Mouse (Mus musculus) kidney, embryonic 16.5 days (tissue): ENCODE measurements around the gene Farsa. TPM values are rescaled to one million over a fixed set of nuclear protein-coding genes. Genes with fewer than 3 reads are reported as not detected.

ENCODE experiments used
- ATAC-seq: fragments of 200-750 bp; cut with Nextera tagmentation; 2 replicates; pipeline ENCODE4 v1.8.0; 2017; ENCODE audit warnings: moderate TSS enrichment; ENCODE audit not compliant: low FRiP score, low TSS enrichment
- H3K27ac ChIP-seq: fragments of 300-500 bp; sonication (generic); 2 replicates; pipeline ENCODE4 v1.5.1; 2014; ENCODE audit warnings: low read length
- H3K27me3 ChIP-seq: fragments of 300-500 bp; sonication (generic); 2 replicates; pipeline ENCODE4 v1.6.1; 2014; ENCODE audit warnings: low read length, control low read depth, mixed read lengths; ENCODE audit not compliant: insufficient read depth
- H3K36me3 ChIP-seq: fragments of 300-500 bp; sonication (generic); 2 replicates; pipeline ENCODE4 v1.6.1; 2014; ENCODE audit warnings: low read length, control low read depth, mixed read lengths; ENCODE audit not compliant: insufficient read depth
- H3K4me1 ChIP-seq: fragments of 300-500 bp; sonication (generic); 2 replicates; pipeline ENCODE4 v1.6.1; 2014; ENCODE audit warnings: low read length, control low read depth, mixed read lengths; ENCODE audit not compliant: insufficient read depth
- H3K4me2 ChIP-seq: fragments of 300-500 bp; sonication (generic); replicated peaks from 2 replicates; pipeline ENCODE4 v1.6.1; 2014; ENCODE audit warnings: low read depth, low read length
- H3K4me3 ChIP-seq: fragments of 300-500 bp; sonication (generic); 2 replicates; pipeline ENCODE4 v1.5.1; 2014; ENCODE audit warnings: mild to moderate bottlenecking, low read length
- H3K9ac ChIP-seq: fragments of 300-500 bp; sonication (generic); replicated peaks from 2 replicates; pipeline ENCODE4 v1.6.1; 2014; ENCODE audit warnings: low read length
- H3K9me3 ChIP-seq: fragments of 300-500 bp; sonication (generic); 2 replicates; pipeline ENCODE4 v1.6.1; 2016; ENCODE audit warnings: low read length, control low read depth
- WGBS: fragments of 180-500 bp; shearing (Covaris S2); extraction: QIAGEN DNeasy Blood & Tissue Kit; methylation state at CpG from one replicate; pipeline ENCODE4 v1.1.7; 2014; 5-methylcytosine and 5-hydroxymethylcytosine counted together
- polyA plus RNA-seq: library from polyadenylated mRNA; unstranded; fragments of >200 nt; fragmentation: Nextera tagmentation; extraction: Ambion mirVana; gene quantifications from 2 replicates; pipeline ENCODE4 v1.2.1, GENCODE M21; 2015

Gene Farsa
- polyA plus RNA-seq, 1 experiment from 2014 or later = 120 TPM

DNA sequence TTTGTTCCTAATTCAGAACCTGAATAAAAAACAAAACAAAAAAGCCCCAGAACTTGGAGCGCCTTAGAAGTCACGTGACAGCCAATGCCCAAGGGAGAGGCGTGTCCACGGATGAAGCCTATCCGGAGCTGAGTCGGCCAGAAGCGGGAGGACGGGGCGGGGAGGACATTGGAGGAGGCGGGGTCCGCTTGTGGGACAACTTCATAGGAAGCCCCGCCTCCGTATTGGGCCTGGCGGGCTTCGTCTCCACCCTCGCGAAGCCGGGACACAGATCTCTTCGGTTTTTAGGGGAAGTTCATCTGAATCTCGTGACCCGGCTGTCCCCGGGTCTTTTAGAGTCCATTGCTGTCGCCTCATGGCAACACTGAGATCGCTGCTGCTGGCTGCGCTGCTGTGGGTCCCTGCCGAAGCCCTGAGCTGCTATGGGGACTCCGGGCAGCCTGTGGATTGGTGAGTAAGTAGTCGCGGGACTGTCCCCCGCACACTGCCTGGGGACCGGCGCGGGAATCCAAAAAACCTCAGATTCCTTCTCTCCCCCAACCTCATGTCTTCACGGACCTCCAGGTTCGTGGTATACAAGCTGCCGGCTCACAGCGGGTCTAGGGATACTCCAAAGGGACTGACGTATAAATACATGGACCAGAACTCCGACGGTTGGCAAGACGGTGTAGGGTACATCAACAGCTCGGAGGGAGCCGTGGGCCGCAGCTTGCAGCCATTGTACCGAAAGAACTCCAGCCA, 51.8 kb downstream of the Farsa start, which contains the start of gene Dnase2a:
Gene Dnase2a (plus strand): TSS at position 140 of the 741 bp plus-strand sequence.
- Histone ChIP-seq H3K4me2 (peak within 1 kb of the TSS; percentile 93), H3K27ac (no peak within 1 kb of the TSS), H3K4me3 (peak within 1 kb of the TSS; percentile 57), H3K27me3 (peaks cover 28% of the 10 kb centered on the region), H3K36me3 (no peaks in the 10 kb centered on the region), H3K9me3 (no peaks in the 10 kb centered on the region), H3K9ac (peak within 1 kb of the TSS; percentile 75), H3K4me1 (peaks cover 13% of the 10 kb centered on the region)
- under 1% methylated on average over 45 of the region's 45 CpGs for WGBS
- peak; percentile 89 for ATAC-seq

DNA sequence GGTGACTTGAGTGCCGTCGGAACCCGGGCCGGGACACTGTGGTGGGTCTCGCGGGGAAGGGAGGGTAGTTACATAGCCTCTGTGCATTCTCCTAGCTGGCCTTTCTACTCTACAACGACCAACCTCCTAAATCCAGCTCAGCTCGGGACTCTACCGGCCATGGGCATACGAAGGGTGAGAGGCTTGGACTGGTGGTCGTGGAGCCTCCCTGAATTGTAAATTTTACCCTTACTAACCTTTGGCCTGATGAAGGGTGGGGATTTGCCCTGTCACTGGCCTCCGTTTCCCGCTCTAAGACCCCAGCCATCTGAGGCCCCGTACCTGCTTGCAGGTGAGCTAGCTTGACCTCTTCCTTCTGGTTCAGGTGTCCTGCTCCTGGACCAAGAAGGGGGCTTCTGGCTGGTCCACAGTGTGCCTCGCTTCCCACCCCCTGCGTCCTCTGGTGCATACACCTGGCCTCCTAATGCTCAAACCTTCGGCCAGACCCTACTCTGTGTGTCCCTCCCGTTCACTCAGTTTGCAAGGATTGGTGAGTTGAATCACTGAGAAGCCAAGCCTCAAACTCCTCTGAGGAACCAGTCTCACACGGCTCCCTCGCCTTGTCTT, 52.5 kb downstream of the Farsa start:
- WGBS = 52% methylated on average over 20 of the region's 20 CpGs
- no peaks in the 10 kb centered on the region for H3K9me3 ChIP-seq
- H3K4me1 ChIP-seq = peaks cover 11% of the 10 kb centered on the region
- H3K27ac ChIP-seq = no peak overlapping the region
- H3K9ac ChIP-seq = peak overlapping the region; percentile 75
- H3K36me3 ChIP-seq = no peaks in the 10 kb centered on the region
- peaks cover 33% of the 10 kb centered on the region for H3K27me3 ChIP-seq
- ATAC-seq = no peak
- H3K4me3 ChIP-seq = peak overlapping the region; percentile 57
- peak overlapping the region; percentile 93 for H3K4me2 ChIP-seq

DNA sequence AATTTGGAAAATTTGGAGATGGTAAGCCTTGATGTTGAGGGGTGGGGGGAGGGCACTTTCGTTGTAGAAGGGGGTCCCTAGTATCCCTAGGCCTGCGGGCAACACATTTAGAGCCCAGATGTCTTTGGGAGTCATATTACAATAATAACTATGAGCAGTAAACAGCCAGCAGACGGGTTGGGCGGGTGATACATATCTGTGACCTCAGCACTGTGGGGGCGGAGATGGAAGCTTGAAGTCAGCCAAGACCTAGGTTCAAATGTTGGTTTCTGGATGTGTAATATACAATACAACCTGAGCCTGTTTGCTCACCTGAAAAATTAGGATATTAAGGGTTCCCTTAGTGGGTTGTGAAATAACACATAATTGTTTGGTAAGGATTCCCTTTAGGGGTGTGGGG, 53.2 kb downstream of the Farsa start:
- Histone ChIP-seq H3K4me2 (no peak overlapping the region), H3K27me3 (peaks cover 33% of the 10 kb centered on the region), H3K9me3 (no peaks in the 10 kb centered on the region), H3K4me1 (peaks cover 11% of the 10 kb centered on the region), H3K36me3 (no peaks in the 10 kb centered on the region), H3K27ac (no peak overlapping the region), H3K9ac (no peak overlapping the region), H3K4me3 (no peak overlapping the region)
- WGBS = 60% methylated on average over 5 of the region's 5 CpGs
- no peak for ATAC-seq

DNA sequence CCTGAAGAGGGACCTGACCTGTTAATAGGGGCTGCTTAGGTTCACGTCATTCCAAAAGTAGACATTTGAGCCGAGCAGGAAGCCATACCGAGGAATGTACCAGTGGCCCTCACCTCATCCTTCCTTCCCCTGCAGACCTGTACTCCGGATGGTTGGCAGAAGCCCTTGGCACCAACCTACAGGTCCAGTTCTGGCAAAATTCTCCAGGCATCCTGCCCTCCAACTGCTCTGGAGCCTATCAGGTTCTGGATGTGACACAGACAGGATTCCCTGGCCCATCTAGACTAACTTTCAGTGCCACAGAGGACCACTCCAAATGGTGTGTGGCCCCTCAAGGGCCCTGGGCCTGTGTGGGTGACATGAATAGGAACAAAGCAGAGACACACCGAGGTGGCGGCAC, 53.8 kb downstream of the Farsa start:
- no peak for ATAC-seq
- Histone ChIP-seq H3K9ac (0 out of 2 replicates have a peak overlapping the region, but pooled peaks have one; percentile 15), H3K4me1 (peaks cover 11% of the 10 kb centered on the region), H3K4me2 (no peak overlapping the region), H3K4me3 (no peak overlapping the region), H3K27me3 (peaks cover 33% of the 10 kb centered on the region), H3K36me3 (no peaks in the 10 kb centered on the region), H3K9me3 (no peaks in the 10 kb centered on the region), H3K27ac (no peak overlapping the region)
- WGBS = 81% methylated on average over 6 of the region's 6 CpGs

DNA sequence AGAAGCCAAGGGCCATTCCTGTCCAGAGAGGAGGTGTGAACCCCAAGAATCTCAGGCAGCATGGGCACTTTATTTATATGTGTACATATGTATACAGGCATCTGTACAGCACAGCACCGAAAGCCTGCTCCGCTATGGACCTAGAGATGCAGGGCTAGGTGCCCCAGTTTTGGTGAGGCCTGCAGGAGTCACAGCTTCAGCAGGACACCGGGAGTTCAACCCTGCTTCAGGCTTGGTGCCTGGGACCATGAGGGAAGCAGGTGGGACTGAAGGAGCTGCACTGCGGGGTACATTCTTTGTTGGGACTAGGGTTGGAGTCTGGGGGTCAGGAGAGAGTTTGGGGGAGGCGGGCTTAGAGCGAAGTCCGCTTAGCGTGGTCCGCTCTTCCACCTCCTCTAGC, 55.1 kb downstream of the Farsa start:
- Histone ChIP-seq H3K4me2 (no peak overlapping the region), H3K4me3 (no peak overlapping the region), H3K36me3 (no peaks in the 10 kb centered on the region), H3K27me3 (peaks cover 36% of the 10 kb centered on the region), H3K4me1 (peaks cover 11% of the 10 kb centered on the region), H3K27ac (no peak overlapping the region), H3K9me3 (0 out of 2 replicates have a peak, but pooled peaks cover 2% of the 10 kb centered on the region), H3K9ac (no peak overlapping the region)
- WGBS = 81% methylated on average over 9 of the region's 9 CpGs
- no peak for ATAC-seq

DNA sequence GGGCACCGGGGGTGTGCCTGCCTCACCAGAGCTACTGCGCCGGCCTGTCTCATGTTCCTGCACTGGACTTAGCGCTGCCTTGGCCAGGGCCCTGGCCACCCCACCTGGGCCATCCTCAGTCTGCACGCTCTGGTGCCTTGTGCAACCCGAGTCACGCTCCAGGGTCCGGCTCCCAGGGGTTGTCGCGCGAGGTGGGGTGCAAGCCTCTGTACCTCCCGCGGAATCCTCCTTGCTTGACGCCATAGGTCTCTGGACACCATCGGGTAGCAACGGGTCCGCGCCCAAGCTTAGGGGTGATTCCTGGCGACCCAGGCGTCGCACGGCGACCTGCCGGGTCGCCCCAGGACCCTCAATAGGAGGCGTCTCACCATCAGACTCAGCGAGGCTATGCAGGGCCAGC, 55.6 kb downstream of the Farsa start:
- H3K4me2 ChIP-seq = peak overlapping the region; percentile 80
- no peaks in the 10 kb centered on the region for H3K36me3 ChIP-seq
- ATAC-seq = no peak
- peaks cover 36% of the 10 kb centered on the region for H3K27me3 ChIP-seq
- peak overlapping the region; percentile 52 for H3K9ac ChIP-seq
- 0 out of 2 replicates have a peak, but pooled peaks cover 2% of the 10 kb centered on the region for H3K9me3 ChIP-seq
- 20% methylated on average over 27 of the region's 27 CpGs for WGBS
- H3K27ac ChIP-seq = no peak overlapping the region
- H3K4me3 ChIP-seq = peak overlapping the region; percentile 48
- H3K4me1 ChIP-seq = peaks cover 11% of the 10 kb centered on the region

DNA sequence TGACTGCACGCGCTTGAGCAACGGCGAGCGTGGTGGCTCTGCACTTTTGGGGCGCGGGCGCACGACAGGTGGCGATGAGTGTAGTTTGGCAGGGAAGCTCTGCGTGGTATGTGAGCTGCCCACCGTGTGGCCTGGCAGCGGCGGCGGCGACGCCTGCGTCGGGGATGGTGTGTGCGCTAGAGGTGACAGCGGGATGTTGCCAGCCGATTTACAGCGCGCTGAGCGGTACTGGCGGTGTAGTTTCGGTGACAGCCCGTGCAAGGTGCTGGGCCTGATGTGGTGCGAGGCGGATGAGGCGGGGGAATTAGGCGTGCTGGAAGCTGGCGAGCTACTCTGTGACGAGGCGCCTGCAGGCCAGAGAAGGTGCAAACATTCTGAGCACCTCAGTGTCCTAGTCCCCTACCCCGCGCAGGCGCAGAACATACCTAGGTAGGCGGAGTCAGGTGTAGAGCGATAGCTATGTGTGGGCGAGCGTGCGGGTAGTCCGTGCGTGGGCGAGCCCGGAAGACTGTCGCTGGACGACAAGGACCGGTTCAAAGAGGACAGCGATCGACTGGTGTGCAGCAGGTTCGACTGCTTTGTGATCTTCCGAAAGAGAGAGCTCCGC, 56.2 kb downstream of the Farsa start:
- peak overlapping the region; percentile 80 for H3K4me2 ChIP-seq
- H3K27me3 ChIP-seq = peaks cover 40% of the 10 kb centered on the region
- H3K36me3 ChIP-seq = no peaks in the 10 kb centered on the region
- H3K4me3 ChIP-seq = peak overlapping the region; percentile 48
- H3K9ac ChIP-seq = peak overlapping the region; percentile 52
- under 1% methylated on average over 55 of the region's 55 CpGs for WGBS
- H3K27ac ChIP-seq = no peak overlapping the region
- ATAC-seq = peak; percentile 57
- H3K9me3 ChIP-seq = 0 out of 2 replicates have a peak, but pooled peaks cover 2% of the 10 kb centered on the region
- peaks cover 11% of the 10 kb centered on the region for H3K4me1 ChIP-seq

DNA sequence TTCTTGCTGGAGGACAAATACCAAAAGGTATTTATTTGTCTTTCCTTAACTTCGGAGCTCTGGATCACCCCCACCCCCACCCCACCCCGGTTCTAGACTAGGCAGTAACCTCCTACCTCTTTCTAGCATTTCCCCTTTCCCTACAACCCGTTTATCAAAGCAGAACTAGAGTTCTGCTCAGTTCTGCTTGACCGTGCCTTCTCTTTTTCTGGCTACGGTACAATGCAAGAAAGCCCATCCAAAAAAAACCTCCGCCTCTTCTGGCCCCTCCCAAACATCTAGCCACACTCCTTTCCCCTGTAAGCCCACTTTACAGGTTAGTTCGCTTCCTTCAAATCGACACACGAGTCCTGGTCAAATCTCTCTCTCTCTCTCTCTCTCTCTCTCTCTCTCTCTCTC, 56.7 kb downstream of the Farsa start:
- no peak overlapping the region for H3K27ac ChIP-seq

DNA sequence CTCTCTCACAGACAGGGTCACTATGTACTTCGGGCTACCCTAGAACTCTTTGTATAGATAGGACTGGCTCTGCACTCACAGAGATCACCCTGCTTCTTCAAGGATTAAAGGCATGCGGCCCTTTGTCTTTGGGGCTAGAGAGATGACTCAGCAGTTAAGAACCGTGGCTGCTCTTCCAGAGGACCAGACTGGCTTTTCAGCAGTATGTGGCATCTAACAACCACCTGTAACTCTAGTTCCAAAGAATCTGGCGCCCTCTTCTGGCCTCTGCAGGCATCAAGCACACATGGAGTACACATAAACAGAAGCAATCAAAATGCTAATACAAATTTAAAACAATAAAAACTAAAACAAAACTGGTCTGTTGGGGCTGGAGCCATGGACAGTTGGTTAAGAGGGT, 57.2 kb downstream of the Farsa start:
- ATAC-seq = no peak
- H3K4me3 ChIP-seq = peak overlapping the region; percentile 48

More for the DNA sequence above, 56.7 kb downstream of the Farsa start:
- H3K27me3 ChIP-seq = peaks cover 45% of the 10 kb centered on the region
- H3K9ac ChIP-seq = peak overlapping the region; percentile 52
- 0 out of 2 replicates have a peak, but pooled peaks cover 2% of the 10 kb centered on the region for H3K9me3 ChIP-seq
- 14% methylated on average over 9 of the region's 9 CpGs for WGBS
- ATAC-seq = no peak
- H3K4me1 ChIP-seq = peaks cover 11% of the 10 kb centered on the region
- no peaks in the 10 kb centered on the region for H3K36me3 ChIP-seq
- H3K4me3 ChIP-seq = peak overlapping the region; percentile 48
- peak overlapping the region; percentile 80 for H3K4me2 ChIP-seq

More for the DNA sequence above, 57.2 kb downstream of the Farsa start:
- Histone ChIP-seq H3K4me2 (peak overlapping the region; percentile 80; the same call in 1 of the 2 replicates), H3K27me3 (peaks cover 46% of the 10 kb centered on the region), H3K9me3 (0 out of 2 replicates have a peak, but pooled peaks cover 2% of the 10 kb centered on the region), H3K9ac (no peak overlapping the region), H3K36me3 (no peaks in the 10 kb centered on the region), H3K27ac (no peak overlapping the region), H3K4me1 (peaks cover 10% of the 10 kb centered on the region)
- WGBS = 31% methylated on average over 4 of the region's 4 CpGs
